Mouse (Mus musculus) liver, adult 10 weeks (tissue): Measurements from ENCODE around the gene Agbl5. TPM values are rescaled to one million over a fixed set of nuclear protein-coding genes. Genes with fewer than 3 reads are reported as not detected.

ENCODE experiments used
- polyA plus RNA-seq: library from polyadenylated mRNA; stranded (reverse); fragments of 350-450 nt; fragmentation: Illumina TruSeq; extraction: RNeasy Lipid Tissue Mini Kit (QIAGEN cat#74804); gene quantifications from one replicate; pipeline ENCODE4 v1.2.3, GENCODE M21; 2014; ENCODE audit warnings: low read depth, low replicate concordance

Agbl5 gene
- polyA plus RNA-seq: 1.4 TPM

GRCm38 (mm10) chr5:30888337-30889087, at the start of gene Agbl5:
Gene Agbl5, plus strand, starts transcription at chr5:30888694.

GRCm38 (mm10) chr5:30867712-30868111, 20.8 kb upstream of the Agbl5 start, which contains the start of gene Tmem214:
Gene Tmem214, plus strand, starts transcription at chr5:30868012.

GRCm38 (mm10) chr5:30907413-30908059, 19.0 kb downstream of the Agbl5 start, which contains the start of gene Ost4:
Gene Ost4, minus strand, starts transcription at chr5:30907788.

GRCm38 (mm10) chr5:30913060-30913841, 24.8 kb downstream of the Agbl5 start, which contains the start of gene Emilin1:
Gene Emilin1, plus strand, starts transcription at chr5:30913402.

GRCm38 (mm10) chr5:30921256-30922033, 33.0 kb downstream of the Agbl5 start, which contains the start of gene Khk:
Gene Khk, plus strand, starts transcription at chr5:30921431.

GRCm38 (mm10) chr5:30944956-30945781, 56.7 kb downstream of the Agbl5 start, which contains the start of gene Cgref1:
Gene Cgref1, minus strand, starts transcription at chr5:30945591.

Other genes with a start within 250 kb of the Agbl5 start
- gene Slc35f6, start 240.8 kb upstream of the Agbl5 start, polyA plus RNA-seq: 5.6 TPM
- 3.2 TPM for gene Cenpa, start 221.9 kb upstream of the Agbl5 start, polyA plus RNA-seq
- gene Dpysl5, start 177.1 kb upstream of the Agbl5 start, polyA plus RNA-seq: not detected
- 15.2 TPM for gene Mapre3, start 74.1 kb upstream of the Agbl5 start, polyA plus RNA-seq
- 7.9 TPM for gene Tmem214, start 20.7 kb upstream of the Agbl5 start, polyA plus RNA-seq
- 126 TPM for gene Ost4, start 19.1 kb downstream of the Agbl5 start, polyA plus RNA-seq
- gene Emilin1, start 24.7 kb downstream of the Agbl5 start, polyA plus RNA-seq: 0.56 TPM
- 24.2 TPM for gene Khk, start 32.7 kb downstream of the Agbl5 start, polyA plus RNA-seq
- gene Cgref1, start 56.9 kb downstream of the Agbl5 start, polyA plus RNA-seq: not detected
- 34.2 TPM for gene Preb, start 71.7 kb downstream of the Agbl5 start, polyA plus RNA-seq
- not detected for gene Tcf23, start 80.0 kb downstream of the Agbl5 start, polyA plus RNA-seq
- 116 TPM for gene Atraid, start 159.6 kb downstream of the Agbl5 start, polyA plus RNA-seq
- gene Slc5a6, start 160.2 kb downstream of the Agbl5 start, polyA plus RNA-seq: 1.8 TPM
- gene Cad, start 166.1 kb downstream of the Agbl5 start, polyA plus RNA-seq: 0.29 TPM
- gene Dnajc5g, start 217.6 kb downstream of the Agbl5 start, polyA plus RNA-seq: not detected
- not detected for gene Slc30a3, start 219.5 kb downstream of the Agbl5 start, polyA plus RNA-seq
- gene Trim54, start 228.0 kb downstream of the Agbl5 start, polyA plus RNA-seq: not detected